Mouse (Mus musculus) urinary bladder, adult 18-20 months (tissue): ENCODE results near the gene Exoc7.

Source experiments
- DNase-seq, 2 experiments: peaks; one replicate each; pipeline ENCODE4 v3.0.0; 2022; ENCODE audit warnings: low spot score in 2 of 2, mixed read lengths in 2 of 2

Gene Exoc7

GRCm38 (mm10) chr11:116312359-116312758, 5.3 kb upstream of the Exoc7 start:
- no peak for DNase-seq

- DNase-seq, result no peak
Observed at GRCm38 (mm10) chr11:116311169-116311568, 4.1 kb upstream of the Exoc7 start.

GRCm38 (mm10) chr11:116309601-116310000, 2.6 kb upstream of the Exoc7 start:
- DNase-seq, result no peak

GRCm38 (mm10) chr11:116307762-116308531, 914 bp upstream of the Exoc7 start:
- DNase-seq, result no peak

- DNase-seq, result peak; percentile 89 to 90
Observed at GRCm38 (mm10) chr11:116306126-116306982, 679 bp downstream of the Exoc7 start.

GRCm38 (mm10) chr11:116305423-116305822, 1.6 kb downstream of the Exoc7 start:
- no peak for DNase-seq

GRCm38 (mm10) chr11:116298621-116299020, 8.4 kb downstream of the Exoc7 start:
- DNase-seq, result no peak

GRCm38 (mm10) chr11:116298221-116298620, 8.8 kb downstream of the Exoc7 start:
- DNase-seq, result no peak

GRCm38 (mm10) chr11:116297017-116297416, 10.0 kb downstream of the Exoc7 start:
- DNase-seq, result no peak

GRCm38 (mm10) chr11:116296191-116296734, 10.8 kb downstream of the Exoc7 start:
- no peak for DNase-seq

- peak in 1 of 2 experiments; percentile 26 for DNase-seq
Observed at GRCm38 (mm10) chr11:116294319-116294718, 12.7 kb downstream of the Exoc7 start.

GRCm38 (mm10) chr11:116293538-116294137, 13.4 kb downstream of the Exoc7 start:
- no peak for DNase-seq

GRCm38 (mm10) chr11:116292401-116292800, 14.6 kb downstream of the Exoc7 start:
- DNase-seq, result no peak

- no peak for DNase-seq
Observed at GRCm38 (mm10) chr11:116290556-116290955, 16.5 kb downstream of the Exoc7 start.

GRCm38 (mm10) chr11:116287351-116287750, 19.7 kb downstream of the Exoc7 start:
- no peak for DNase-seq

- DNase-seq, result no peak
Observed at GRCm38 (mm10) chr11:116285770-116286191, 21.3 kb downstream of the Exoc7 start.

GRCm38 (mm10) chr11:116283982-116284381, 23.1 kb downstream of the Exoc7 start:
- DNase-seq, result no peak

- no peak for DNase-seq
Observed at GRCm38 (mm10) chr11:116282912-116283521, 24.0 kb downstream of the Exoc7 start.

- no peak for DNase-seq
Observed at GRCm38 (mm10) chr11:116282089-116282488, 24.9 kb downstream of the Exoc7 start.

- DNase-seq, result no peak
Observed at GRCm38 (mm10) chr11:116281671-116282070, 25.4 kb downstream of the Exoc7 start.
